Mouse (Mus musculus): ENCODE measurements around the gene Phf19. TPM values are rescaled to one million over a fixed set of nuclear protein-coding genes. Genes with fewer than 3 reads are reported as not detected.
A peak's percentile ranks its signal among the peaks of the same experiment; 100 is the strongest.

Gene Phf19
- polyA plus RNA-seq, 1 experiment from 2014 or later, result 2.3 TPM

GRCm38 (mm10) chr2:34945580-34945979, 31.8 kb upstream of the Phf19 start:
- H3K36me3 ChIP-seq (ENCODE audit: control insufficient read depth, insufficient read depth, low read length), result no peaks in the 10 kb centered on the region
- H3K9ac ChIP-seq (ENCODE audit: low read depth, low read length), result no peak overlapping the region
- DNase-seq (ENCODE audit: low spot score) (no peak), ATAC-seq (ENCODE audit: low FRiP score) (no peak)
- H3K4me3 ChIP-seq (ENCODE audit: low read depth, low read length), result no peak overlapping the region
- no peaks in the 10 kb centered on the region for H3K4me1 ChIP-seq (replicated peaks; ENCODE audit: control insufficient read depth, insufficient read depth, low read length)
- H3K9me3 ChIP-seq (ENCODE audit: control insufficient read depth, low read length), result no peaks in the 10 kb centered on the region
- no peaks in the 10 kb centered on the region for H3K27me3 ChIP-seq (ENCODE audit: control insufficient read depth, insufficient read depth, low read length)
- WGBS, result 77% methylated on average over 4 of the region's 4 CpGs
- no peak overlapping the region for H3K4me2 ChIP-seq (replicated peaks; ENCODE audit: low read depth, low read length)
- H3K27ac ChIP-seq (ENCODE audit: low read depth, low read length), result no peak overlapping the region

GRCm38 (mm10) chr2:34944761-34945160, 30.9 kb upstream of the Phf19 start:
- WGBS, result 33% methylated on average over 8 of the region's 8 CpGs
- no peaks in the 10 kb centered on the region for H3K36me3 ChIP-seq (ENCODE audit: control insufficient read depth, insufficient read depth, low read length)
- no peak overlapping the region for H3K9ac ChIP-seq (ENCODE audit: low read depth, low read length)
- H3K4me2 ChIP-seq (replicated peaks; ENCODE audit: low read depth, low read length), result no peak overlapping the region
- no peaks in the 10 kb centered on the region for H3K4me1 ChIP-seq (replicated peaks; ENCODE audit: control insufficient read depth, insufficient read depth, low read length)
- ATAC-seq (ENCODE audit: low FRiP score) (no peak), DNase-seq (ENCODE audit: low spot score) (peak; percentile 29)
- no peak overlapping the region for H3K27ac ChIP-seq (ENCODE audit: low read depth, low read length)
- no peak overlapping the region for H3K4me3 ChIP-seq (ENCODE audit: low read depth, low read length)
- no peaks in the 10 kb centered on the region for H3K27me3 ChIP-seq (ENCODE audit: control insufficient read depth, insufficient read depth, low read length)
- H3K9me3 ChIP-seq (ENCODE audit: control insufficient read depth, low read length), result no peaks in the 10 kb centered on the region

GRCm38 (mm10) chr2:34943556-34944120, 29.8 kb upstream of the Phf19 start:
- H3K9ac ChIP-seq (ENCODE audit: low read depth, low read length), result no peak overlapping the region
- no peaks in the 10 kb centered on the region for H3K9me3 ChIP-seq (ENCODE audit: control insufficient read depth, low read length)
- no peak overlapping the region for H3K27ac ChIP-seq (ENCODE audit: low read depth, low read length)
- H3K36me3 ChIP-seq (ENCODE audit: control insufficient read depth, insufficient read depth, low read length), result no peaks in the 10 kb centered on the region
- no peak overlapping the region for H3K4me2 ChIP-seq (replicated peaks; ENCODE audit: low read depth, low read length)
- H3K4me3 ChIP-seq (ENCODE audit: low read depth, low read length), result no peak overlapping the region
- no peak for DNase-seq (ENCODE audit: low spot score)
- H3K27me3 ChIP-seq (ENCODE audit: control insufficient read depth, insufficient read depth, low read length), result no peaks in the 10 kb centered on the region
- no peak for ATAC-seq (ENCODE audit: low FRiP score)
- H3K4me1 ChIP-seq (replicated peaks; ENCODE audit: control insufficient read depth, insufficient read depth, low read length), result no peaks in the 10 kb centered on the region
- WGBS, result 82% methylated on average over 13 of the region's 13 CpGs

- no peaks in the 10 kb centered on the region for H3K4me1 ChIP-seq (replicated peaks; ENCODE audit: control insufficient read depth, insufficient read depth, low read length)
- H3K27ac ChIP-seq (ENCODE audit: low read depth, low read length), result no peak overlapping the region
- H3K36me3 ChIP-seq (ENCODE audit: control insufficient read depth, insufficient read depth, low read length), result no peaks in the 10 kb centered on the region
- ATAC-seq (ENCODE audit: low FRiP score), result no peak
- H3K27me3 ChIP-seq (ENCODE audit: control insufficient read depth, insufficient read depth, low read length), result no peaks in the 10 kb centered on the region
- no peak overlapping the region for H3K4me2 ChIP-seq (replicated peaks; ENCODE audit: low read depth, low read length)
- no peak for DNase-seq (ENCODE audit: low spot score)
- H3K9me3 ChIP-seq (ENCODE audit: control insufficient read depth, low read length), result no peaks in the 10 kb centered on the region
- no peak overlapping the region for H3K4me3 ChIP-seq (ENCODE audit: low read depth, low read length)
- no peak overlapping the region for H3K9ac ChIP-seq (ENCODE audit: low read depth, low read length)
- WGBS, result 76% methylated on average over 11 of the region's 11 CpGs
Measured at GRCm38 (mm10) chr2:34941061-34941675, 27.3 kb upstream of the Phf19 start.

- Histone ChIP-seq H3K4me3 (ENCODE audit: low read depth, low read length) (no peak overlapping the region), H3K27me3 (ENCODE audit: control insufficient read depth, insufficient read depth, low read length) (no peaks in the 10 kb centered on the region), H3K4me1 (replicated peaks; ENCODE audit: control insufficient read depth, insufficient read depth, low read length) (no peaks in the 10 kb centered on the region), H3K9me3 (ENCODE audit: control insufficient read depth, low read length) (no peaks in the 10 kb centered on the region), H3K9ac (ENCODE audit: low read depth, low read length) (no peak overlapping the region), H3K27ac (ENCODE audit: low read depth, low read length) (no peak overlapping the region), H3K36me3 (ENCODE audit: control insufficient read depth, insufficient read depth, low read length) (no peaks in the 10 kb centered on the region), H3K4me2 (replicated peaks; ENCODE audit: low read depth, low read length) (no peak overlapping the region)
- ATAC-seq (ENCODE audit: low FRiP score) (no peak), DNase-seq (ENCODE audit: low spot score) (no peak)
- WGBS, result 83% methylated on average over 5 of the region's 5 CpGs
Measured at GRCm38 (mm10) chr2:34940246-34940645, 26.4 kb upstream of the Phf19 start.

- no peak for ATAC-seq (ENCODE audit: low FRiP score)
- Histone ChIP-seq H3K9ac (ENCODE audit: low read depth, low read length) (no peak overlapping the region), H3K9me3 (ENCODE audit: control insufficient read depth, low read length) (no peaks in the 10 kb centered on the region), H3K4me3 (ENCODE audit: low read depth, low read length) (no peak overlapping the region), H3K4me1 (replicated peaks; ENCODE audit: control insufficient read depth, insufficient read depth, low read length) (no peaks in the 10 kb centered on the region), H3K36me3 (ENCODE audit: control insufficient read depth, insufficient read depth, low read length) (no peaks in the 10 kb centered on the region), H3K4me2 (replicated peaks; ENCODE audit: low read depth, low read length) (no peak overlapping the region), H3K27ac (ENCODE audit: low read depth, low read length) (no peak overlapping the region), H3K27me3 (ENCODE audit: control insufficient read depth, insufficient read depth, low read length) (no peaks in the 10 kb centered on the region)
- no peak for DNase-seq (ENCODE audit: low spot score)
- WGBS, result 76% methylated on average over 8 of the region's 8 CpGs
Measured at GRCm38 (mm10) chr2:34938269-34939208, 24.7 kb upstream of the Phf19 start.

GRCm38 (mm10) chr2:34937460-34937859, 23.6 kb upstream of the Phf19 start:
- Histone ChIP-seq H3K4me3 (ENCODE audit: low read depth, low read length) (no peak overlapping the region), H3K27me3 (ENCODE audit: control insufficient read depth, insufficient read depth, low read length) (no peaks in the 10 kb centered on the region), H3K9me3 (ENCODE audit: control insufficient read depth, low read length) (no peaks in the 10 kb centered on the region), H3K36me3 (ENCODE audit: control insufficient read depth, insufficient read depth, low read length) (no peaks in the 10 kb centered on the region), H3K4me2 (replicated peaks; ENCODE audit: low read depth, low read length) (no peak overlapping the region), H3K9ac (ENCODE audit: low read depth, low read length) (no peak overlapping the region), H3K27ac (ENCODE audit: low read depth, low read length) (no peak overlapping the region), H3K4me1 (replicated peaks; ENCODE audit: control insufficient read depth, insufficient read depth, low read length) (no peaks in the 10 kb centered on the region)
- WGBS, result 65% methylated on average over 5 of the region's 5 CpGs
- DNase-seq (ENCODE audit: low spot score) (no peak), ATAC-seq (ENCODE audit: low FRiP score) (no peak)

GRCm38 (mm10) chr2:34927320-34927719, 13.5 kb upstream of the Phf19 start:
- Histone ChIP-seq H3K27me3 (ENCODE audit: control insufficient read depth, insufficient read depth, low read length) (no peaks in the 10 kb centered on the region), H3K9ac (ENCODE audit: low read depth, low read length) (no peak overlapping the region), H3K4me3 (ENCODE audit: low read depth, low read length) (no peak overlapping the region), H3K36me3 (ENCODE audit: control insufficient read depth, insufficient read depth, low read length) (no peaks in the 10 kb centered on the region), H3K27ac (ENCODE audit: low read depth, low read length) (no peak overlapping the region), H3K4me2 (replicated peaks; ENCODE audit: low read depth, low read length) (no peak overlapping the region), H3K4me1 (replicated peaks; ENCODE audit: control insufficient read depth, insufficient read depth, low read length) (no peaks in the 10 kb centered on the region), H3K9me3 (ENCODE audit: control insufficient read depth, low read length) (no peaks in the 10 kb centered on the region)
- no peak for DNase-seq (ENCODE audit: low spot score)
- 76% methylated on average over 5 of the region's 5 CpGs for WGBS
- ATAC-seq (ENCODE audit: low FRiP score), result no peak
